Mouse (Mus musculus): ENCODE results near the gene Draxin.

- TF ChIP-seq CTCF (IDR thresholded peaks at IDR 0.05; ENCODE audit: low read depth, low read length) (no peak), POLR2A (IDR thresholded peaks at IDR 0.05; ENCODE audit: extremely low read depth, insufficient read depth, low read length) (no peak)
Observed at GRCm38 (mm10) chr4:148074521-148075189, 55.8 kb downstream of the Draxin start.
